Mouse (Mus musculus): ENCODE results near the gene Gpr88.

DNA sequence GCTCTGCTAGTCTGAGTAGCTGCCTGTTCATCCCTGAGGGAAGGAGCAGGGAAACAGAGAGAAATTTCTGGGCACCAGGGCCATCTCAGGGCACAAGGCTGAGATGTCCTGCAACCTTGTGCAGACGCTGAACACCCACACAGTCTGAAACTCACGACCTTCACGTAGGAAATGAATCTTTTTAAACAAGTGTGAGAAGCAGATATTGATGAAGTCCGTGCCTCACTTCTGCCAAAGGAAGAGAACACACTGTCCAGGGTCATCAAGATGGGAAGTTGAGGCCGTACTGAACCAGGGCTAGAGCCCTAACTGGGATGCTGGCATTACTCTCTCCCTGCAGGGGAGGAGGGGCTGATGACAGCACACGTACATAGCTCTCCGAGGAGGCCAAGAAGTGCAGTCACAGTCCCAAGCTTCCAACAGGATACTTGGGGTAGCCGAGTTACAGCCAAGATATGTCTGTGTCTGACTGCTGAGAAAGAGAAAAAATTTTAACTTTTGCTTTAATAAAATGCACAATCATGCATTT lies 46.9 kb downstream of the Gpr88 start:
- TF ChIP-seq CTCF (IDR thresholded peaks at IDR 0.05; ENCODE audit: low read depth) (no peak), EP300 (optimal IDR thresholded peaks at IDR 0.05) (no peak)
